Mouse (Mus musculus) lung, postnatal 25 days (tissue): ENCODE data around the gene Poc5.
A peak's percentile ranks its signal among the peaks of the same experiment; 100 is the strongest.

Source experiments
- DNase-seq: peaks from one replicate; pipeline ENCODE4 v3.0.0; 2022; ENCODE audit warnings: low spot score

The Poc5 gene

DNA sequence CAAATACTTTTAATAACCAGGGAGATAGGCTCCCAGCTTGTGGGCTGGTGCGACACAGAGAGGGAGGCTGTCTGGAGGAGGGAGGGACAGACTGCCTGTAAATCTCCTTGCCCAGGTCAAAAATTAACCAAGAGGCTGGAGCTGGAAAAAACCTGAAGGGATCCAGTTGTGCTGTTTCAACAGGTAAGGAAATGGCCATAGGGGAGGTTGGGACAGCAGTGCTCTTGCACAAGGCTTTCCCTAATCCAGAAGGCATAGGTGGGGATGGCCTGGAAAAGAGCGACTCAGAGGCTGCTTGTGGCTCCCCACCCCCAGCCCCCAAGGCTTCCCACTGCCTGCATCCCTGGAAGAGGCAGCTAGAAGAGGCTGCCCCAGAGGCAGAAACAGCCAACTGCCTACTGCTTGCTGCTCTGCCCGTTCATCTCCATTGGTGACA lies 44.3 kb downstream of the Poc5 start:
- no peak for DNase-seq

DNA sequence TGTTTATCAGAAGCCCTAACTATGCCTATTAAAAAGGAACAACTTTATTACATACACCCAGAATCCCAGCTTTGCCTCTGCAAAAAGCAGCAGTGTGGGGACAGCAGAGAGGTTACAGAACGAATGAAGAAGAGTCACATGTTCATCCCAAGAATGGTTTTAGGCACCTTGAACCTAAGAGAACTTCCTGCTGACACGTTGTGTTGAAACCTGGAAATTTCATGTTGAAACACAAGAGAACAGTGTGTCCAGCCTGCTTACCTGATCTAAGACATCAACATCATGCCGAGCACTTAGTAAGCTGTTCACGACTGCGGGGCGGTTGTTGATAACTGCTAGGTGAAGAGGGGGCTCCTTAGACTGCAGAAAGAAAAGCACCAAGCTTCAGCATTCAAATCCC lies 44.9 kb downstream of the Poc5 start:
- no peak for DNase-seq

DNA sequence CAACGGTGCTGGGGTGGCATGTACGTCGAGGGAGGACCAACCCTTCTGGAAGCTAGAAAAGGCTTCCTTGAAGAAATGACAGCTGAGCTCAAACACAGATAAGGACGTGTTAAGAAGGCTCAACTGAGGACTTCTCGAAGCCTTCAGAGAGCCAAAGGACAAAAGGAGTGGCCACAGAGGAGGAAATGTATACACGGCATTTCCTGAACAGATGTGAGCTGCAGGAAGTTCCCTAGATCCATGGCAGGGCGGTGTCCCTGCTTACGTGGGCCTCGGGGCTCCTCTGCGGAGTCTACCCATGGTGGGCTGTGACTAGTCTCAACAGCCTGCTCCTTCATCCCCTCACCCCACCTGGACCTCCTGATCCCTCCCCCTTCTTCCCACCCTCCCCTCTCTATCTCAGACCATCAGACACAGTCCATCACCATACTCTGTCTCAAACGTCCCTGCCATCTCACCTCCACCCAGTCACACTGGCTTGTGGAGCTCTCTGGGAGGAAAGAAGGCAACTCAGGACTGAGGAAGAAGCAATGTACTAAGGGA lies 45.6 kb downstream of the Poc5 start:
- DNase-seq = peak; percentile 28

DNA sequence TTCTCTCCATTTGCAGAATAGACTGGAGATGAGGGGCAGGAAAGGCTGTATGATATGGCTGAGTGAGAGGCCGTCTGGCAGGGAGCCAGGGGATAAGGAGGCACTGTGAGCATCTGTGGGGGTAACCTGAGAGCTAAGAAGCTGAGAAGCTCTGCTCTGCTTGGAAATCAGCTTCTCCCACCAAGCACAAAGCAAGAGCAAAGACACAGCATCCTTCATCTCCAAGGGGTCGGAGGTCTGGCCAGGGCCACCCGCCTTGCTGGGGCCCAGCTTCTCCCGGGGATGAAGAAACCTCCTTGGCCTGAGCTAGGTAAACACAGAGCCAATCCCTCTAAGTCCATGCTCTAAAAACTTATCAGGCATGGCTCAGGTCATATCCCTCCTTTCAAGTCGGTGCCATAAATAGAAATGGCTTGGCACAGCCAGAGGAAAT lies 46.8 kb downstream of the Poc5 start:
- DNase-seq = no peak

DNA sequence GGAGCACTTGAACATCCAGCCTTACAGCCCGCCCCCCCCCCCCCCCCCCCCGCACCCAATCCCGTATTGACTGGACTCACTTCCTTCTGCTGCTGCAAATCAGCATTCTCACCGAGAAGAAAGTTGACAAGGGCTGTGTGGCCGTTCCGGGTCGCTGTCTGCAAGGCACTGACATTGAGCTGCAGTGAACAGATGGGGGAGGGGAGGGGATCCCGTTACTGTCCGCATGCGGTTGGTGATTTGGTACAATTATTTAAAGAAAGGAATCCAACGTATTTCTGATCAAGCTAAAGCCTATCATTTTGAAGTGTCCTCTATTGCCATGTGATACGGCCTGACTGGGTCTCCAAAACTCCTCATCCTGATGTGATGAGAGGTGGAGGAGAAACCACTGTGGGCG lies 47.7 kb downstream of the Poc5 start:
- no peak for DNase-seq

DNA sequence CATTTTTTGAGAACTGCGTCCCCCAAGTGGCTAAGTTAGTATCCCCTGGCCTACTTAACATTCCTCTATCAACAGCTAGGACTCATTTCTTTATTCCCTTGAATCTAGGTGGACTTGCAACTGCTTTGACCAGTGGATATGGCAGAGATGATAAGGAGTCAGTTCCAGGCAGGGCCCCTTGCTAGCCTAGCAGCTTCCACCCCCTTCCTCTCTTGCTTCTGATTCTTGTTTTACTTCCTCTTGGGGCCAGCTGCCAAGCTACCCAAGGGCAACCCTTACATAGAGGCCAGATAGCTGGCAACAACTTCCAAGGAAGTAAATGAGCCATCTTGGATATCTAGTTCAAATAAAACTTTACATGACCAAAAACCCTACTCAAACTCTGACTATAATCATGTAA lies 48.8 kb downstream of the Poc5 start:
- DNase-seq = no peak

DNA sequence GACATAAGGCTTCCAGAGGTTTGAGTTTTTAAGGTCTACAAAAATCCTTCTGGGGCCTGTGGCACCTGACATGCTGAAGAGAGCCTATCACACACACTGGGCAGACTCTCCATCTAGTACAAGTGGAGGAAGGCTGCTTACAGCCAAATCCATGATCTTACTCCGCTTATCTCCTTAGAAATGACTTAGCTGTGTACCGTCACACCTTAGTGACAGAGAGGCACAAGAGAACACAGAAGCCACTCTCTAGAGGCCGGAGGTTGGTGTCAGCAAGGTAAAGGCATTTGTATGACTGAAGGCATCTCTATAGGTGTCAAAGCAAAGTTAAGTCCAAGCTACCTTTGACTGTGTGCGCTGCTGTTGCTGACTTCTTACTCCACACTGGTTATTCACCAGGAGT lies 52.3 kb downstream of the Poc5 start:
- DNase-seq = no peak

DNA sequence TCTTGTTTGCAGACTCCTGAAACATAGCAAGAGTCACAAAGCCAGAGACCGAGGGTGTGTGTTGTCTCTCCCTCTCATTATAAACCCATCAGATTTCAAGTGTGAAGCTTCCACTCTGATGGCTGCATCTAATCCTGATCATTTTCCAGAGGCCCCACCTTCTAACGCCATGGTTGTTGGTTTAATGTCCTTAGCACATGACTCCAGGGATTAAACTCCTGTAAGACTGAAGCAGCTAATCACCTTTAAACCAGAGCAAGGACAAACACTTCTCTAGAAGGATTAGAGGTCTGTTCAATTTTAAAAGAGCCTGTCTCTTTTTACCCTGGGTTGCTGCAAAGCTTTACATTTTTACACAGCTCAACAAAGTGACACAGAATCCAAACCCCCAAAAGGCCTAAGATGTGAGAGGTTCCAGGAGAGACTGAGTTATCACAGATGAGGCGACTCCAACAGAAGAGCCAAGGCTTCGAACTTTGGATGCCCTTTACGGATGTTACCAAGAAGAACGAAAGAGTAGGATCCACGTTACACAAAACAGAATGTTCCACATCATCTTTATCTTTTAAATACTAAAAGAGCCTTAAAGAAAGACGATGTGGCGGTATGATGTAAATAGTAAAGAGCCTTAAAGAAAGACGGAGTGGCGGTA lies 62.2 kb downstream of the Poc5 start:
- no peak for DNase-seq

DNA sequence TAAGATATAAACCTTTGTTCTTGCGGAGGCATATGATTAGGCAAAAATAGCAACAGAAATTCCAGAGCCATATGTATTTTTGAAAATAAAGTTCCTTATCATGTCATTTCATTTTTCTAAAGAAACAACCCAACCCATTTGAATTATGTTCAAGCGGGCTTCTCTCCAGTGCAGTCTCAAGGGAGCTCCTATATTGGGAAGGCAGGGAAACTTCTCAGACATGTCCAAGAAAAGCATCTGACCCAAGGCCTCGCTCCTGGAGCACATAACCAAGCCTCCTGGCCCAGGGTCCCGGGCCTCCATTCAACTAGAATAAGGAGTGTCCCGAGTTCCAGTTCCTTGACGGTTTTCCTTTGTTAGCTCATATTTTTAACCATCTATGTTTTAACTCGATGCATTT lies 62.8 kb downstream of the Poc5 start:
- no peak for DNase-seq

DNA sequence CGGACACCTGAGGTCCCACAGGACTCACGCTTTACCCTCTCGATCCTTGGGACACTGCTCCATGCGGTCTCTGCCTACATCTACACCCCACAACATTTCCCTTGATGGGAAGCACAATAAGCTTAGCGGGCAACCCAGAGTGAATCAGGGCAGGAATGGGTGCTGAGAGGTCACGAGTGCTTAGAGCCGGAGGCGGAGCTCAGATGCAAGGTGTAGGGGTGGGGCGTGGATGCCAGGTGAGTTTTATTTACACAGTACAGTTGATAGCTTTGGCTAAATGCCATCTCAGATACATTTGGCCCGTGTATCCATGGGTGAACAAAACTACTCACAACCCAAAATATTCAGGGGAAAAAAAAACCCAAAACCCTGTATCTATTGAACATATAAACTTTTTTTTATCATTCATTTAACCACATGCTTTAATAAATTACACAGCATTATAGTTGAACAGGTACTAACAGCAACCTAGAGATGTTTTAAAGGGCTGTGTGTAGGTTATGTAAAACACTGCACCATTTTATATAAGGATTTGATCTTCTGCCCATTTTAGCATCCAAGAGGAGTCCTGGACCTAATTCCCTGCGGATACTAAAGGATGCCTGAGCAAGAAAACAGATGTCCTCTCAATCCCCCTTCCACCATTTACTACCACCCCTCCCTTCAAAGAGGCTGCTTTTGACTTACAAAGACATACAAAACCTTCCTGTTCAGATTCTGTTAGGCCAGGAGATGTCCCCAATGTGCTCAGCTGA lies 63.5 kb downstream of the Poc5 start:
- DNase-seq = no peak

DNA sequence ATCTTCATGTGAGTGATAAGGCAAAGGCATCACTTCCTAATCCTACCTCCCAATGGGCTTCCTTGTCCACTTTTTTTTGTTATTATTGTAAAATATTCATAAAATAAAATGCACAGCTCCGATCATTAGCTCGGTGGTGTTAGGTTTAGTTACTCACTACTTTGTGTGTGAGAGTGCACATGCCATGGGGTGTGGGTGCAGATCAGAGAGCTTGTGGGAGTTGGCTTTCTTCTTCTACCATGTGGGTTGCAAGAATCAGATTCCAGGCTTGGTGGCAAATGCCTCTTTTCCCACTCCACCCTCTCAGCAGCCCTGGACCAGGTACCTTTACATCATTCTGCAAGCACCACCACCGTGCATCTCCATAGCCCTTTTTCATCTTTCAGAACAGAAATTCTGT lies 64.5 kb downstream of the Poc5 start:
- DNase-seq = no peak

DNA sequence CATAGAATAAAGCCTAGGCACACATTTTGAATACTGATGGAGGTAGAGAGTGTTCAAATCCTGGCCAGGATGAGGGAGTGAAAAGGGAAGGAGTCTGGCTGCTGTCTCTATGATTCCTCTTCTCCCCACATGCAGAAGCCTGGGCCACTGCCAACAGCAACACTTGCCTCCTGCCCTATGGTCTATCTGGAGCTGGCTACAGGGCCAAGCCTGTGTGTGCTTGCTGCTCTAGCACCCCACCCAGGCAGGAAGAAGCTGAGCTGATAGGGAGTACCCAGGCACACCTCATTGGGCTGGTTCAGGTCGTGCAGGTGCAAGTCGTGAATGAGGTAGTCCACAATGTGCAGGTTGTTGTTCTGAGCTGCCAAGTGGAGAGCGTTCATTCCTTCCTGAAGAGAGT lies 66.2 kb downstream of the Poc5 start:
- no peak for DNase-seq

DNA sequence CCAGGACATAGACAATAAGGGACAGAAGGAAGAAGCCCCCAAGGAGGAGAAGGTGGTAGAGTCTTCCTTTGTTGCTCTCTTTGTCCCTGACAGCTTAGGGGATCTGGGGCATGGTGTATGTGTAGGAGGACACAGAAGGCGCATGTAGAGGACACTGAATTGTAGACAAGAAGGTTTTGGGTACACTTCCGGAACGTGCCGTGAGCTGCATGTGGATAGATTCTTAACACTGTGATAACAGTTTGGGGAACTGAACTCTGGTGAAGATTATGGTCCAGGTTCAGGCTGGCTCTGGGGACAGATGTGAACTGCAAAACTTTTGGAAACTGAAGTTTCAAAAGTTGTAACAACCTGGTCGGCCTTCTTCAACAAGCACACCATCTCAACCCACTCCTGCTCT lies 69.5 kb downstream of the Poc5 start:
- DNase-seq = no peak

DNA sequence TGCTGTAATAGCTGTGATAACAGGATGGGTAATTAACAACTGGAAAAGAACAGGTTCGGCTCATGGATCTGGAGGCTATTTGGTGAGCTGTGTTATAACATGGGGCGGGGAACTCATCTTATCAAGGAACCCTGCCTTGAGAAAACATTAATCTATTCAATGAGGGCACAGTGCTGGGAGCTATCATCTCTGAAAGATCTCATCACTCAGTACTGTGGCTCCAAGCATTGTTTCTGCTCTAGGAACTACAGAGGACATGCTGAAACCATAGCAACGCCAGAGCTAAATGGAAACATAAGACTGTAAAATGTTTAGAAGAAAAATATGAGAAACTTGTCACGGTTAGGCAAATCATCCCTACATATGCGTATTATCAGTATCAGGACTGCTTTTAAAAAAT lies 69.9 kb downstream of the Poc5 start:
- DNase-seq = no peak

DNA sequence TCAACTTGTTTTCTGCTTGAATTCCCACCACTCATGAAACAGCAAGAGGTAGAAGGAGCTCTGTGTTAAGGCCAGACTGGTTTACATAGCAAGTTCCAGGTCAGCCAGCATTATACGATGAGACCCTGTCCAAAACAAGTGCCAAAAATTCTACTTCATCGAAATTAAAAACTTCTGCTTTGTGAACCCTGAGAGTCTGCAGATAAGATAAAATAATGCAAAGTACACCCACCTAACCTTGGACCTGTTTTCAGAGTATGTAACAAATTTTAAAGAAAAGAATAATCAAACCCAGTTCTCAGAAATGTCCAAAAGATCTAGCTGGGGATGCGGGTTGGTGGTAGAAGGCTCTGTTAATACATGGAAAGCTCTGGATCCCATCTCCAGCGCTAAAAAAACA lies 70.5 kb downstream of the Poc5 start:
- no peak for DNase-seq

DNA sequence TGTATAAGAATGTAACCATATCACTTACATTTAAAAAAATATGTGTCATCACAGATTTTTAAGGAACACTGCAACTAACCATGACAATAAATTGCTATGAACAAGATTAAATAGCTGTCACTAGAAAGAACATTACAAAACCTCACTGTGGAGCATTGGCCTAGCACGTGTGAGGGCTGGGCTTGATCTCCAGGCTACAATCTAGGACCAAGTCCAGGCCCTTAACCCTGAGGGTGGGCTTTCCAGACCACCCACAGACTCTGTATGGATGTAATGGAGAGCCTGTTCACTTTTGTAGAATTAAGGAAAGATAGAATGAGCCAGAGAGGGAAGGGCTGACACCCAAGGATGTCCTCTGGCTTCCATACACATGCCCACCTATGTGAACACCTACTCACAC lies 74.5 kb downstream of the Poc5 start:
- no peak for DNase-seq

DNA sequence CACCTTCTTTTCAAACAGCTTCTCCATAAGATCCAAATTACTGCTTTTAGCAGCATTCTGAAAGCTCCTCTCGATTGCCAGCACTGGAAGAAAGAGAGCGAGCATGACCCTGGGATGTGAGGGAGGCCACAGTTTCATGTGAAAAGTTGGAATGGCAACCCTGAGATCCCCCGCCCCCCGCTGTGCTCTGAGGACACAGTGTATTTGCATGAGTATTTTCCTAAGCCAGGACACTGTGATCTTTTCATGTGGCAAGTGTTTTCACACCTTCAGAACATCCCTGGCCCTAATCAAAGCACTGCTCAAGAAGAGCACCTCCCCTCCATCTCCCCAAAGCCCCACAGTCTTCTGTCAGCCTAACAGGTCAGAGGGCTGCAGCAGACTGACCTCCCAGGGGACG lies 77.2 kb downstream of the Poc5 start:
- DNase-seq = no peak
